Mouse (Mus musculus): ENCODE data around the gene Mapk8ip1. TPM values are rescaled to one million over a fixed set of nuclear protein-coding genes. Genes with fewer than 3 reads are reported as not detected.

Gene Mapk8ip1
- polyA plus RNA-seq, 1 experiment from 2014 or later = 49.0 TPM

- peak overlapping the region; percentile 92 for H3K4me2 ChIP-seq (replicated peaks)
- H3K36me3 ChIP-seq = peaks cover 44% of the 10 kb centered on the region
- 60% methylated on average over 3 of the region's 3 CpGs for WGBS
- H3K9me3 ChIP-seq = no peaks in the 10 kb centered on the region
- no peaks in the 10 kb centered on the region for H3K27me3 ChIP-seq
- peak overlapping the region; percentile 71 for H3K4me3 ChIP-seq
- H3K4me1 ChIP-seq = peaks cover 48% of the 10 kb centered on the region
- H3K27ac ChIP-seq = no peak overlapping the region
- ATAC-seq (ENCODE audit: insufficient number of reproducible peaks, insufficient read depth, low FRiP score, low TSS enrichment) = no peak
- H3K9ac ChIP-seq = peak overlapping the region; percentile 70
Measured at GRCm38 (mm10) chr2:92388081-92388517, 13.0 kb downstream of the Mapk8ip1 start.

- H3K4me2 ChIP-seq (replicated peaks) = peak overlapping the region; percentile 92
- peak overlapping the region; percentile 70 for H3K9ac ChIP-seq
- 0 out of 2 replicates have a peak overlapping the region, but pooled peaks have one; percentile 71 for H3K4me3 ChIP-seq
- no peak for ATAC-seq (ENCODE audit: insufficient number of reproducible peaks, insufficient read depth, low FRiP score, low TSS enrichment)
- H3K27ac ChIP-seq = no peak overlapping the region
- H3K36me3 ChIP-seq = peaks cover 49% of the 10 kb centered on the region
- no peaks in the 10 kb centered on the region for H3K9me3 ChIP-seq
- H3K27me3 ChIP-seq = no peaks in the 10 kb centered on the region
- peaks cover 44% of the 10 kb centered on the region for H3K4me1 ChIP-seq
- WGBS = 72% methylated on average over 4 of the region's 4 CpGs
Measured at GRCm38 (mm10) chr2:92387646-92388045, 13.4 kb downstream of the Mapk8ip1 start.

- Histone ChIP-seq H3K27ac (no peak overlapping the region), H3K9ac (no peak overlapping the region)
Measured at GRCm38 (mm10) chr2:92386821-92387570, 14.1 kb downstream of the Mapk8ip1 start.

GRCm38 (mm10) chr2:92385113-92386051, 15.7 kb downstream of the Mapk8ip1 start:
- H3K4me2 ChIP-seq (replicated peaks) = no peak overlapping the region
- H3K27ac ChIP-seq = no peak overlapping the region
- no peaks in the 10 kb centered on the region for H3K27me3 ChIP-seq
- no peaks in the 10 kb centered on the region for H3K9me3 ChIP-seq
- H3K4me1 ChIP-seq = peaks cover 22% of the 10 kb centered on the region
- no peak overlapping the region for H3K9ac ChIP-seq
- H3K4me3 ChIP-seq = no peak overlapping the region
- 80% methylated on average over 22 of the region's 22 CpGs for WGBS
- ATAC-seq (ENCODE audit: insufficient number of reproducible peaks, insufficient read depth, low FRiP score, low TSS enrichment) = no peak
- peaks cover 70% of the 10 kb centered on the region for H3K36me3 ChIP-seq

More at GRCm38 (mm10) chr2:92386821-92387570, 14.1 kb downstream of the Mapk8ip1 start:
- Histone ChIP-seq H3K27me3 (no peaks in the 10 kb centered on the region), H3K36me3 (peaks cover 55% of the 10 kb centered on the region), H3K4me2 (replicated peaks) (no peak overlapping the region), H3K4me1 (peaks cover 37% of the 10 kb centered on the region), H3K4me3 (no peak overlapping the region), H3K9me3 (no peaks in the 10 kb centered on the region)
- no peak for ATAC-seq (ENCODE audit: insufficient number of reproducible peaks, insufficient read depth, low FRiP score, low TSS enrichment)
- WGBS = 91% methylated on average over 30 of the region's 30 CpGs

- Histone ChIP-seq H3K9me3 (no peaks in the 10 kb centered on the region), H3K9ac (no peak overlapping the region), H3K4me3 (no peak overlapping the region), H3K4me2 (replicated peaks) (no peak overlapping the region), H3K4me1 (peaks cover 13% of the 10 kb centered on the region), H3K27ac (no peak overlapping the region), H3K36me3 (peaks cover 82% of the 10 kb centered on the region), H3K27me3 (no peaks in the 10 kb centered on the region)
- ATAC-seq (ENCODE audit: insufficient number of reproducible peaks, insufficient read depth, low FRiP score, low TSS enrichment) = no peak
- WGBS = 72% methylated on average over 4 of the region's 4 CpGs
Measured at GRCm38 (mm10) chr2:92384101-92384500, 17.0 kb downstream of the Mapk8ip1 start.

- Histone ChIP-seq H3K27ac (no peak overlapping the region), H3K4me3 (no peak overlapping the region), H3K4me2 (replicated peaks) (no peak overlapping the region), H3K9ac (no peak overlapping the region), H3K27me3 (no peaks in the 10 kb centered on the region), H3K4me1 (peaks cover 4% of the 10 kb centered on the region), H3K9me3 (no peaks in the 10 kb centered on the region), H3K36me3 (peaks cover 96% of the 10 kb centered on the region)
- ATAC-seq (ENCODE audit: insufficient number of reproducible peaks, insufficient read depth, low FRiP score, low TSS enrichment) = no peak
- 81% methylated on average over 4 of the region's 4 CpGs for WGBS
Measured at GRCm38 (mm10) chr2:92382759-92383158, 18.3 kb downstream of the Mapk8ip1 start.

GRCm38 (mm10) chr2:92381901-92382588, 19.0 kb downstream of the Mapk8ip1 start, which contains the start of gene 1700029I15Rik:
TSS of gene 1700029I15Rik (plus strand) at chr2:92382538.
- H3K9ac ChIP-seq = no peak within 1 kb of the TSS
- no peaks in the 10 kb centered on the region for H3K4me1 ChIP-seq
- WGBS = 83% methylated on average over 5 of the region's 5 CpGs
- no peak within 1 kb of the TSS for H3K27ac ChIP-seq
- H3K4me2 ChIP-seq (replicated peaks) = no peak within 1 kb of the TSS
- no peak for ATAC-seq (ENCODE audit: insufficient number of reproducible peaks, insufficient read depth, low FRiP score, low TSS enrichment)
- H3K27me3 ChIP-seq = no peaks in the 10 kb centered on the region
- no peaks in the 10 kb centered on the region for H3K9me3 ChIP-seq
- peaks cover 92% of the 10 kb centered on the region for H3K36me3 ChIP-seq
- no peak within 1 kb of the TSS for H3K4me3 ChIP-seq

- no peaks in the 10 kb centered on the region for H3K27me3 ChIP-seq
- no peak overlapping the region for H3K9ac ChIP-seq
- H3K4me1 ChIP-seq = peaks cover 4% of the 10 kb centered on the region
- no peaks in the 10 kb centered on the region for H3K9me3 ChIP-seq
- no peak overlapping the region for H3K4me2 ChIP-seq (replicated peaks)
- WGBS = 79% methylated on average over 5 of the region's 5 CpGs
- peaks cover 83% of the 10 kb centered on the region for H3K36me3 ChIP-seq
- no peak overlapping the region for H3K4me3 ChIP-seq
- no peak overlapping the region for H3K27ac ChIP-seq
- no peak for ATAC-seq (ENCODE audit: insufficient number of reproducible peaks, insufficient read depth, low FRiP score, low TSS enrichment)
Measured at GRCm38 (mm10) chr2:92381161-92381560, 19.9 kb downstream of the Mapk8ip1 start.

GRCm38 (mm10) chr2:92380495-92381050, 20.5 kb downstream of the Mapk8ip1 start:
- H3K9me3 ChIP-seq = no peaks in the 10 kb centered on the region
- no peak overlapping the region for H3K27ac ChIP-seq
- H3K27me3 ChIP-seq = no peaks in the 10 kb centered on the region
- WGBS = 70% methylated on average over 6 of the region's 6 CpGs
- peaks cover 77% of the 10 kb centered on the region for H3K36me3 ChIP-seq
- no peak overlapping the region for H3K4me2 ChIP-seq (replicated peaks)
- no peak overlapping the region for H3K9ac ChIP-seq
- no peak for ATAC-seq (ENCODE audit: insufficient number of reproducible peaks, insufficient read depth, low FRiP score, low TSS enrichment)
- no peak overlapping the region for H3K4me3 ChIP-seq
- peaks cover 9% of the 10 kb centered on the region for H3K4me1 ChIP-seq

GRCm38 (mm10) chr2:92379783-92380494, 21.1 kb downstream of the Mapk8ip1 start:
- Histone ChIP-seq H3K4me1 (peaks cover 9% of the 10 kb centered on the region), H3K4me2 (replicated peaks) (no peak overlapping the region), H3K4me3 (no peak overlapping the region), H3K9ac (no peak overlapping the region), H3K27me3 (no peaks in the 10 kb centered on the region), H3K9me3 (no peaks in the 10 kb centered on the region), H3K27ac (no peak overlapping the region), H3K36me3 (peaks cover 71% of the 10 kb centered on the region)
- WGBS = 79% methylated on average over 17 of the region's 17 CpGs
- ATAC-seq (ENCODE audit: insufficient number of reproducible peaks, insufficient read depth, low FRiP score, low TSS enrichment) = no peak

All from embryonic facial prominence, embryonic 12.5 days (tissue).